Mouse (Mus musculus) mouse embryonic stem cell (cell line): ENCODE data around the gene Pcdh7.

Experiments
- in situ Hi-C, 2 experiments: fragments of 300-500 bp; cut with MboI; formaldehyde crosslinking; loops; 1 replicate in 1 of 2; 3 replicates in 1 of 2; pipeline ENCODE4 v1.14.3; 2019 to 2020; ENCODE audit warnings: low sequenced_read_pairs in 2 of 2, low pct_unique_long_range_greater_than_20kb in 1 of 2, mixed read lengths in 1 of 2; ENCODE audit not compliant: unreplicated experiment in 1 of 2

Gene Pcdh7

GRCm38 (mm10) chr5:57865256-57865655 lies 147.5 kb downstream of the Pcdh7 start:
- in situ Hi-C loops, result no loop called here

- in situ Hi-C loops, result no loop called here
Measured at GRCm38 (mm10) chr5:57866097-57866496, 148.3 kb downstream of the Pcdh7 start.

- in situ Hi-C loops, result no loop called here
Measured at GRCm38 (mm10) chr5:57867906-57868305, 150.1 kb downstream of the Pcdh7 start.

- in situ Hi-C loops, result no loop called here
Measured at GRCm38 (mm10) chr5:57868702-57869101, 150.9 kb downstream of the Pcdh7 start.

GRCm38 (mm10) chr5:57870727-57871126 lies 153.0 kb downstream of the Pcdh7 start:
- in situ Hi-C loops, result no loop called here

- in situ Hi-C loops, result no loop called here
Measured at GRCm38 (mm10) chr5:57884982-57885381, 167.2 kb downstream of the Pcdh7 start.

GRCm38 (mm10) chr5:57899018-57899614 lies 181.3 kb downstream of the Pcdh7 start:
- in situ Hi-C loops, result no loop called here

- in situ Hi-C loops, result no loop called here
Measured at GRCm38 (mm10) chr5:57907218-57907617, 189.5 kb downstream of the Pcdh7 start.

GRCm38 (mm10) chr5:57921140-57921539 lies 203.4 kb downstream of the Pcdh7 start:
- in situ Hi-C loops, result no loop called here

GRCm38 (mm10) chr5:57931331-57931730 lies 213.6 kb downstream of the Pcdh7 start:
- in situ Hi-C loops, result no loop called here

- in situ Hi-C loops, result no loop called here
Measured at GRCm38 (mm10) chr5:57931738-57932137, 214.0 kb downstream of the Pcdh7 start.

- in situ Hi-C loops, result no loop called here
Measured at GRCm38 (mm10) chr5:57934666-57935065, 216.9 kb downstream of the Pcdh7 start.

- in situ Hi-C loops, result no loop called here
Measured at GRCm38 (mm10) chr5:57940457-57940856, 222.7 kb downstream of the Pcdh7 start.

GRCm38 (mm10) chr5:57943176-57943575 lies 225.4 kb downstream of the Pcdh7 start:
- in situ Hi-C loops, result no loop called here

- in situ Hi-C loops, result no loop called here
Measured at GRCm38 (mm10) chr5:57943611-57944010, 225.8 kb downstream of the Pcdh7 start.

- in situ Hi-C loops, result no loop called here
Measured at GRCm38 (mm10) chr5:57945419-57945818, 227.7 kb downstream of the Pcdh7 start.

GRCm38 (mm10) chr5:57959317-57959716 lies 241.6 kb downstream of the Pcdh7 start:
- in situ Hi-C loops, result no loop called here

- in situ Hi-C loops, result no loop called here
Measured at GRCm38 (mm10) chr5:57963792-57964191, 246.0 kb downstream of the Pcdh7 start.

GRCm38 (mm10) chr5:57964201-57964600 lies 246.4 kb downstream of the Pcdh7 start:
- in situ Hi-C loops, result no loop called here

GRCm38 (mm10) chr5:57993584-57993983 lies 275.8 kb downstream of the Pcdh7 start:
- in situ Hi-C loops, result no loop called here

GRCm38 (mm10) chr5:58021331-58021730 lies 303.6 kb downstream of the Pcdh7 start:
- in situ Hi-C loops, result no loop called here
